Mouse (Mus musculus) bone marrow macrophage, adult 2 months (primary cell): Measurements from ENCODE around the gene Arid1b. TPM values are rescaled to one million over a fixed set of nuclear protein-coding genes. Genes with fewer than 3 reads are reported as not detected.
A peak's percentile ranks its signal among the peaks of the same experiment; 100 is the strongest.

ENCODE experiments used
- H3K27ac ChIP-seq: 2 replicates; pipeline ENCODE4 v1.5.1; 2012; ENCODE audit warnings: low read depth, low read length; ENCODE audit not compliant: insufficient read depth
- H3K4me1 ChIP-seq: 2 replicates; pipeline ENCODE4 v1.6.1; 2012; ENCODE audit warnings: low read length; ENCODE audit not compliant: control insufficient read depth, insufficient read depth
- H3K4me3 ChIP-seq: 2 replicates; pipeline ENCODE4 v1.5.1; 2012; ENCODE audit warnings: mild to moderate bottlenecking, low read length, moderate library complexity; ENCODE audit not compliant: insufficient read depth
- CTCF ChIP-seq: IDR thresholded peaks from 2 replicates; pipeline ENCODE4 v1.5.1; 2012; ENCODE audit warnings: low read depth, mild to moderate bottlenecking, low read length, moderate library complexity
- POLR2A ChIP-seq: IDR thresholded peaks from 2 replicates; pipeline ENCODE4 v1.6.1; 2012; ENCODE audit warnings: mild to moderate bottlenecking, low read depth, low read length, borderline replicate concordance
- polyA plus RNA-seq: library from polyadenylated mRNA; stranded (reverse); fragments of >200 nt; gene quantifications from 2 replicates; pipeline ENCODE4 v1.2.4, GENCODE M21; 2012; ENCODE audit not compliant: missing spikeins, insufficient read depth, insufficient read length

Arid1b gene
- 21.0 and 25.8 TPM in 2 replicates for polyA plus RNA-seq

DNA sequence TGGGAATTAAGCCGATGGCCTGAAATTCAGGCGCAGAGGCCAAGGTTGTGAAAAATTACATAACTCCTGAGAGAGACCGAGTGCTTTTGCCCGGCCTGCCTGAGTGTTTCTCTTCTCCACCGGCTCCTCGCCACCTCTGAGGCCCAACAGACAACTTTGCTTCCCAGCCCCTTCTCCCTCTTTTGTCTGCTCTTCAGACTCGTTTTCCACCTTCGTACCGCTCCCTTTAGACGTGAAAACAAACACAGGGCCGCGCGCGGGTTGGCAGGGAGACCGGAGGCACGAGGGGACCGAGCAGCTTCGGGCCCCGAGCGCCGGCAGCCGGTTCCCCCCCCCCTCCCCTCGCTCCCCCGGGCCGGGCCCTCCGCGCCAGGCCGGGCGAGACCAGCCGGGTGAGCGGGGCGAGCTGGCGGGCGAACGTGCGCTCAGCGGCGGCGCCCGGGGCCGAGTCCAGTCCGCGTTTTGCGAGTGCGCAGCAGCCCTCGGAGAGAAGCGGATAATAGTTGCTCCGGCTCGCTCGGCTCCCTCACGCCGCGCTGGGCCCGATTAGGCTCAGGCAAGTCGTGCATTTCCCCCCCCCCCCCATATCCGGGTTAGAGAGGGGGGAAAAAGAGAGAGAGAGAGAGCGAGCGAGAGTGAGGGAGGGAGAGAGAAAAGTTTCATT, at the start of gene Arid1b:
Gene Arid1b, plus strand, starts transcription at position 493 of the 664 bp plus-strand sequence.
- H3K4me1 ChIP-seq: peaks cover 2% of the 10 kb centered on the region; the same call in 1 of the 2 replicates
- H3K27ac ChIP-seq: peak within 1 kb of the TSS; percentile 81
- TF ChIP-seq CTCF: no peak
- TF ChIP-seq POLR2A: no peak
- peak within 1 kb of the TSS; percentile 98 for H3K4me3 ChIP-seq

DNA sequence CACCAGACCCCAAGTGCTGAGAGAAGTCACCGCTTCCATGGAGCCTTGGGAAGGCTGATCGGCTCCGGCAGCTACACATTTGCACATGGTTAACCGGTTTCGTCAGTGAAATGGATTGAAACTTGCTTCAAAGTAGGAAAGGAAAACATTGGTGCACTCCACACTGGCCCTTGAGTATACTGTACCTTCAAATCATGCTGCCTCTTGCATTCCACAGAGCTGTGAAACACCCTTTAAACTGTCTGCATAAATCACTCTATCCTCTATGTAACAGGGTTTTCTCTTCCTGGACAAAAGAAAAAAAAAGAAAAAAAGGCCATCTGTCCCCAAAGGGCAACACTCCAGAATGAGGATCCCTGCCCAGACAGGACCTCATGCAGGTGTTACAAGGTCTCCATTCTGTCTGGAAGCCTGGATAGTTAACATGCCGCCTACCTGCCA, 48.8 kb upstream of the Arid1b start:
- no peak for TF ChIP-seq POLR2A
- TF ChIP-seq CTCF: no peak
- Histone ChIP-seq H3K4me1 (no peaks in the 10 kb centered on the region), H3K27ac (no peak overlapping the region), H3K4me3 (no peak overlapping the region)

DNA sequence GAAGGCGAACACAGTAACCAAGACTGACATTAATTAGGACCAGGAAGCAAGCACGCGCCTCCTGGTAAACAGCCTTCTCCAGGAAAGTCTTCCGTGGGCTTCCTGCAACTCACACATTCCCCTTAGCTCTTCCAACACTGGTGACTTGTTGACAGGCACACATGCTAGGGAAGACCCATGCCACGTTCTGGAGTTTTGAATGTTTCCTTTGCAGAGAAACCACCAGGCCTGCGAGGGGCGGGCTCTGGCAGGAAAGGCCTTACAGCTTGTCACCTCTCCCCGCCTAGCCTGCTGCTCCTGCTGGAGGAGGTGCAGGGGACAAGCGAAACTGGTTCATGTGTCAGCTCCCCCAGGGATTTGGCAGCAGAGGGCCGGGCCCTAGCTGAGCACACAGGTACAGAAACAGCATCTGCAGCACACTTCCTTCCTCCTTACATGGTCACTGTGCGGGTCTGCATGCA, 48.2 kb upstream of the Arid1b start:
- H3K4me1 ChIP-seq: no peaks in the 10 kb centered on the region
- no peak for TF ChIP-seq CTCF
- TF ChIP-seq POLR2A: no peak
- no peak overlapping the region for H3K27ac ChIP-seq
- no peak overlapping the region for H3K4me3 ChIP-seq

DNA sequence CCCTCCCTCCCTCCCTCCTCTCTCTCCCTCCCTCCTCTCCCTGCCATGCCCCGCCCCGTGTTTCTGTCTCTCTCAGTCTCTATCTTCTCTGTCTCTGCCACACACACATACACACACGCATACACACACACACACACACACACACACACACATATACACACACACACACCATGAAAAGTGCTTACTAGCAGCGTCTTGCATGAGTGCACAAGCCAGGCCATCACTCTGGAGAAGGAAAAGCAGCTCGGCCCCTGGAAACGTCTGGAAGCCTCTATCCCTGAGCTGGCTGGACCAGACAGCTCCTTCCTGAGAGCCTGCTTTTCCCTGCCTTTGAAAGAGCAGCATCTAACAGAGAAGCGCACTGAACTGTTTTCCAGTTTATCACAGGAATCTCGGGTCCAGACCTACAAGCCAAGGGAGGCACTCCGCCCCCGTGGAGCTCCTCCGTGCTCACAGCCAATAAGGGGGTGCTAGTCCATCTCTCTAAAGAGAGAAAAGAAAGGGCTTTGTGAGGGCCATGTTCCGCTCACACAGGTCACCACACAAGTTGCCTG, 47.6 kb upstream of the Arid1b start:
- Histone ChIP-seq H3K27ac (no peak overlapping the region), H3K4me1 (no peaks in the 10 kb centered on the region), H3K4me3 (no peak overlapping the region)
- TF ChIP-seq POLR2A (no peak), CTCF (no peak)

DNA sequence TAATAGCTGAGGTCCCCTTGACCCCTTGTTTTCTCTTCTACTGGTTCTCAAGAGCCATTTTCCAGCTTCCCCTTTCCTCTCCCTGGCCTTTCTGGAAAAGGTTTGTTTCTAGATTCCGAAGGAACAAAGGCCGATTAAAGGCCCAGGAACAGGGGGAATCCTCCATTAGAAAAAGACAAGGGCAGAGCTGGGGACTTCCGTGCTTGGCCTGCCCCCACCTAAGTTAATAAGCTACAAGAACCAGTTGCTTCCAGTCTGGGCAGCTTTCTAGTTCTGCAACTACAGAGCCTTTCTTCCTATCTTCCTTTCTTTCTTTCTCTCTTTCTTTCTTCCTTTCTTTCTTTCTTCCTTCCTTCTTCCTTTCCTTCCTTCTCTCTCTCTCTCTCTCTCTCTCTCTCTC, 47.1 kb upstream of the Arid1b start:
- Histone ChIP-seq H3K4me3 (no peak overlapping the region), H3K27ac (no peak overlapping the region), H3K4me1 (no peaks in the 10 kb centered on the region)
- no peak for TF ChIP-seq POLR2A
- TF ChIP-seq CTCF: no peak

DNA sequence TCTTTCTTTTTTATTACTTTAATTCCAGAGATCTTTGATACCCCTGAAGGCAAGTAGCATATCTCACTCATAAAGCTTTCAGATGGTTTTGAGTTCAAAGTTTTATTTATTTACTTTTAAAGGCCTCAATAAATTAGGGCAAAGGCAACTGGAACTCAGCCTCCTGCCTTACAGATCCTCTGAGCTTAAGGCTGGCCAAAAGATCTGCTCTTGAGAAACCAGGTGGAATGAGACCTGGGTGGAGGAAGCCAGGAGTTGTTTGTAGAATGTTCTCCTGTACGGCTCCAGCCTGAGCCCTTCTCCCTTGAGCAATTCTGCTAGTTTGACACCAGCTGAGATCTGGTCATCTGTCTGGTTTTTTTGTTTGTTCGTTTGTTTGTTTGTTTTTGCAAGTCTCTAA, 46.7 kb upstream of the Arid1b start:
- H3K27ac ChIP-seq: no peak overlapping the region
- no peak overlapping the region for H3K4me3 ChIP-seq
- TF ChIP-seq POLR2A (no peak), CTCF (no peak)
- no peaks in the 10 kb centered on the region for H3K4me1 ChIP-seq

DNA sequence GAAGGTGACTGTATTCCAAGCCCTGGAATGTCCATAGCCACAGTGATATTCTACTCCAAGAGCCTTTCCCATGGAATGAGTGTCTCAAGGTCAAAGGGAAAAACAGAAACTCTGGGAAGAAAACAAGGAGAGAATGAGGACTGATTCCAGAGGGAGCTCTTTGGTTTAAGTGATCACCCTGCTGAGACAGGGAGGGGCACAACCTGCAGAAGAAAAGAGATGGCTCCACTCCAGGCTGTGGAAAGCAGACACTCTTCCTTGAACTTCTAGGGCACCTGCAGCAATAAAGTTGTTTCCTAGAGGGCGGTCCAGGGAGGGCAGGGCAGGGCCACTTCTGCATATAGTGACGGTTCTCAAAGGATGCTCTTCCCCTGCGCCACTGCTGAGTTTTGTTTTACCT, 45.6 kb upstream of the Arid1b start:
- no peak overlapping the region for H3K4me3 ChIP-seq
- TF ChIP-seq CTCF (no peak), POLR2A (no peak)
- no peak overlapping the region for H3K27ac ChIP-seq
- no peaks in the 10 kb centered on the region for H3K4me1 ChIP-seq

DNA sequence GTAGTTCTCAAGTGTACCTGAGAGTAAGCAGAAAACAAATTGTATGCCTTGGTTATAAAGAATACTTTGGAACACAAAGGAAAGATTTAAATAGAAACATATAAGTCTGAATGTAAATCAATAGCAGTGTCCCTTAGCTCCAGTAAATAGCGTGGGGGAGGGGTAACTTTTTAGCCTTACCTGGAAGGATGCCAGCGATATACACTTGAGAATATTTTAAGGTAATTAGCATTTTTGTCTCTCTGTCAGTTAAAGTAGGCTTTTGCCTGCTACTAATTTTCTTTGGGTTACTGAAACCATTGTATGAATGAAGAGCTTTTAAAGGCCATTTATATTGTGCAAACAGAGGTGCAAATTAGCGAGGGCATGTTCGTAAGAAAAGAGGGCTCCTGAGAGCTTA, 39.7 kb upstream of the Arid1b start:
- TF ChIP-seq CTCF (no peak), POLR2A (no peak)
- H3K27ac ChIP-seq: no peak overlapping the region
- H3K4me1 ChIP-seq: no peaks in the 10 kb centered on the region
- H3K4me3 ChIP-seq: no peak overlapping the region

DNA sequence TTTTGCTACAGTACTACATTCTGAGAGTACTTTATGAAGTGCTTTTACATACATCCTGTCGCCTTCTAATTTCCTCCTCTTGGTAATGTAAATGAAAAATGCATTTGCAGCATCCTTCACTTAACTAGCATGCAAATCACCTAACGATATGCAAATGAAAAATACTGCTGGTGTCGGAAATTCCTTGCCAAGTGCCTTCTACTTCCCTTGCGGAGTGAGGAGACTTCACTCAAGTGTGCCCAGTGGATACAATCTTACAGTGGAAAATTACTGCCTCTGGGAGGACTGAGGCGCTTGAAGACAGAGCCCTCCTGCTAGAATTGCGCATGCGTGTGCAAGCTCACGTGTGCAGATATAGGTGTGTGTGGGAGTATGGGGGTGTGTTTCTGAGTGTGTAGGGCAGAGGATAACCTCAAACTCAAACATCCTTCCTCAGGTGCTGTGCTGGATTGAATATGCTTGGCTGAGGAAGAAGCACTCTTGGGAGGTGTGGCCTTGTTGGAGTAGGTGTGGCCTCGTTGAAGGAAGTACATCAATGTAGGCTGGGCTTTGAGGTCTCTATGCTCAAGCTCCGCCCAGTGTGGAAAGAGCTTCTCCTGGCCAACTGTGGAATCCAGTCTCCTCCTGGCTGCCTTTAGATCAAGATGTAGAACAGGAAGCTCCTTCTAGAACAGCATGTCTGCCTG, 29.8 kb upstream of the Arid1b start:
- no peak overlapping the region for H3K27ac ChIP-seq
- TF ChIP-seq CTCF (no peak), POLR2A (no peak)
- no peaks in the 10 kb centered on the region for H3K4me1 ChIP-seq
- no peak overlapping the region for H3K4me3 ChIP-seq

DNA sequence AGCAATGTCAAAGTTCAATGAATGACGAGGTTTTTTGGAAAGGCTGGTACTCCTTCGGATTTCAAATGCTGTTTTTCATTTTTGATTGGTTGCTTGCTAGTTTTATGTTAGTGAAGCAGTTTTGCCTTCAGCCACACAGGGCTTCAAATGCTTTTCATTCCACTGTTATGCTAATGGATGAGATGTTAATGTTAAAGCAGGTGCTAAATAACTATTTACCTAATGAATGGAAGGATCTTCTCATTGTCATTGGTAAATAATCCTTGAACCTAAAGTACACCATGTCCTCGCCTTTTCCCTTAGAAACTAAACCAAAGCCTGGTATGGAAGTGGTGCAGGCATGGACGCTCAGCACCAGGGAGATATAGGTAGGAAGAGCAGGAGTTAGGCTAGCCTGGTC, 26.9 kb upstream of the Arid1b start:
- no peak overlapping the region for H3K4me3 ChIP-seq
- TF ChIP-seq POLR2A: no peak
- no peak for TF ChIP-seq CTCF
- H3K27ac ChIP-seq: no peak overlapping the region
- H3K4me1 ChIP-seq: no peaks in the 10 kb centered on the region
